ENCODE assay signal across 25 mouse cellular contexts in the genomic region with DNA sequence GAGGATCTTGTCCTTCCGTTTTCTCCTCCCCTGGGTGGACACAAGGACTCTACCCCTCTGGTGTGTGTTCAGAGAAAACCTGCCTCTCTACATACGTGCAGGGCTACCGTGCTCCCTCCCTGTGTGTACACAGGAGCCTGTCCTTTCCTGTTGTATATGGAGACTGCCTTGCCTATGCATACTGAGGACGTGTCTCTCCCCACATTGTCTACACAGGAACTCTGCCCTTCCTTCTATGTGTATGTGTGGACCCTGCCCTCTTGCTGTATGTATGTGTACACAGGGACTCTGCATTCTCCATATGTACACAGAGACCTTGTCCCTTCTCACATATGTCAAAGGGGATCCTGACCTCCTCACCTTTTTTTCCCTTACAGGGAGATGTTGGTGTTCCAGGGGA. TPM values are rescaled to one million over a fixed set of nuclear protein-coding genes. Genes with fewer than 3 reads are reported as not detected.
A peak's percentile ranks its signal among the peaks of the same experiment; 100 is the strongest.
DNase-seq lines count a peak whose midpoint lies in the region; ATAC-seq lines count a peak whose summit lies in the region.
"Had no signal": no experiment of that assay in that cellular context is flagged by ENCODE, and none has a peak within 500 bp of the region (broad histone marks: within the 10 kb centered on the region; RNA-seq: fewer than 3 reads in every experiment).

No protein-coding gene starts in this region.

- ATAC-seq in liver, embryonic 11.5 days (replicated peaks; ENCODE audit: low FRiP score) = peak; percentile 67; the same call in 1 of the 2 replicates
- peak; percentile 81 for ATAC-seq in liver, embryonic 13.5 days (ENCODE audit: low read depth)
- ATAC-seq in stomach, embryonic 15.5 days (ENCODE audit: insufficient read depth, low FRiP score, low read depth) = peak; percentile 71
- no peak for ATAC-seq in forebrain, embryonic 16.5 days
- ATAC-seq: CD4-positive, CD25-positive, alpha-beta regulatory T cell, adult 4 months; inflammation-experienced regulatory T-cells, adult 6 months had no signal

- WGBS in liver, embryonic 11.5 days = 64% methylated on average over 4 of the region's 4 CpGs
- 42% methylated on average over 4 of the region's 4 CpGs for WGBS in liver, embryonic 13.5 days (ENCODE audit: insufficient replicate concordance)
- WGBS in stomach, embryonic 15.5 days = 61% methylated on average over 4 of the region's 4 CpGs
- WGBS in forebrain, embryonic 16.5 days = 78% methylated on average over 4 of the region's 4 CpGs

- H3K4me3 ChIP-seq in liver, embryonic 11.5 days (ENCODE audit: low read depth, low read length) = no peak overlapping the region
- H3K4me3 ChIP-seq in liver, embryonic 13.5 days (replicated peaks) = no peak overlapping the region
- no peak overlapping the region for H3K4me3 ChIP-seq in stomach, embryonic 15.5 days (replicated peaks)
- no peak overlapping the region for H3K4me3 ChIP-seq in forebrain, embryonic 16.5 days (replicated peaks; ENCODE audit: low read length)
- H3K4me3 ChIP-seq: heart, adult 2 months; left cerebral cortex, adult 2 months; lung, embryonic 15.5 days; megakaryocyte, embryonic 14.5 days had no signal

- H3K9ac ChIP-seq in liver, embryonic 11.5 days (ENCODE audit: low read depth, low read length) = no peak overlapping the region
- no peak overlapping the region for H3K9ac ChIP-seq in liver, embryonic 13.5 days
- no peak overlapping the region for H3K9ac ChIP-seq in stomach, embryonic 15.5 days
- H3K9ac ChIP-seq in forebrain, embryonic 16.5 days (replicated peaks; ENCODE audit: low read depth, low read length) = no peak overlapping the region
- H3K9ac ChIP-seq: hindbrain, embryonic 14.5 days; lung, embryonic 15.5 days had no signal

- no peaks in the 10 kb centered on the region for H3K27me3 ChIP-seq in liver, embryonic 11.5 days (replicated peaks; ENCODE audit: control insufficient read depth, insufficient read depth, low read length)
- H3K27me3 ChIP-seq in liver, embryonic 13.5 days = no peaks in the 10 kb centered on the region
- H3K27me3 ChIP-seq in stomach, embryonic 15.5 days (replicated peaks) = no peaks in the 10 kb centered on the region
- no peaks in the 10 kb centered on the region for H3K27me3 ChIP-seq in forebrain, embryonic 16.5 days (replicated peaks; ENCODE audit: control insufficient read depth, insufficient read depth, low read length)
- H3K27me3 ChIP-seq: lung, embryonic 15.5 days had no signal

- no peaks in the 10 kb centered on the region for H3K36me3 ChIP-seq in liver, embryonic 11.5 days (ENCODE audit: control insufficient read depth, insufficient read depth, low read length)
- no peaks in the 10 kb centered on the region for H3K36me3 ChIP-seq in liver, embryonic 13.5 days
- no peaks in the 10 kb centered on the region for H3K36me3 ChIP-seq in stomach, embryonic 15.5 days
- no peaks in the 10 kb centered on the region for H3K36me3 ChIP-seq in forebrain, embryonic 16.5 days (ENCODE audit: control insufficient read depth, insufficient read depth)
- H3K36me3 ChIP-seq: lung, embryonic 15.5 days had no signal

- H3K9me3 ChIP-seq in liver, embryonic 11.5 days (ENCODE audit: control insufficient read depth, low read length) = no peaks in the 10 kb centered on the region
- H3K9me3 ChIP-seq in liver, embryonic 13.5 days (replicated peaks) = no peaks in the 10 kb centered on the region
- no peaks in the 10 kb centered on the region for H3K9me3 ChIP-seq in stomach, embryonic 15.5 days
- H3K9me3 ChIP-seq in forebrain, embryonic 16.5 days (ENCODE audit: control insufficient read depth, low read length) = no peaks in the 10 kb centered on the region
- H3K9me3 ChIP-seq: lung, embryonic 15.5 days; megakaryocyte, embryonic 14.5 days had no signal

- no peak overlapping the region for H3K27ac ChIP-seq in liver, embryonic 11.5 days (ENCODE audit: low read depth, low read length)
- peak overlapping the region; percentile 51; the same call in 1 of the 2 replicates for H3K27ac ChIP-seq in liver, embryonic 13.5 days
- no peak overlapping the region for H3K27ac ChIP-seq in stomach, embryonic 15.5 days
- no peak overlapping the region for H3K27ac ChIP-seq in forebrain, embryonic 16.5 days (ENCODE audit: low read length)
- H3K27ac ChIP-seq: heart, adult 2 months; hindbrain, embryonic 14.5 days; left cerebral cortex, adult 2 months; lung, embryonic 15.5 days had no signal

- no peak for DNase-seq in liver, embryonic 11.5 days (ENCODE audit: low spot score)
- no peak for DNase-seq in liver
- no peak for DNase-seq in liver, embryonic 13.5 days
- no peak for DNase-seq in urinary bladder, adult 18-20 months (ENCODE audit: low spot score in 2 of 2)
- DNase-seq in layer of hippocampus, postnatal 10 days (ENCODE audit: low spot score in 2 of 2) = no peak
- DNase-seq: adrenal gland, postnatal 14 days; cerebellum, adult 9-10 months; gastrocnemius, postnatal 36 days; heart, adult 2 months; kidney, postnatal 36 days; layer of hippocampus, adult 9-11 months; left cerebral cortex, postnatal 4 days; lung, postnatal 36 days; midbrain, embryonic 14.5 days; thymus, postnatal 25 days had no signal

- no peak overlapping the region for H3K4me2 ChIP-seq in liver, embryonic 11.5 days
- no peak overlapping the region for H3K4me2 ChIP-seq in liver, embryonic 13.5 days
- no peak overlapping the region for H3K4me2 ChIP-seq in stomach, embryonic 15.5 days
- no peak overlapping the region for H3K4me2 ChIP-seq in forebrain, embryonic 16.5 days (ENCODE audit: low read length)
- H3K4me2 ChIP-seq: hindbrain, embryonic 14.5 days; lung, embryonic 15.5 days had no signal

- H3K4me1 ChIP-seq in liver, embryonic 11.5 days (replicated peaks; ENCODE audit: control insufficient read depth, insufficient read depth, low read length) = no peaks in the 10 kb centered on the region
- H3K4me1 ChIP-seq in liver, embryonic 13.5 days (replicated peaks) = no peaks in the 10 kb centered on the region
- no peaks in the 10 kb centered on the region for H3K4me1 ChIP-seq in stomach, embryonic 15.5 days
- no peaks in the 10 kb centered on the region for H3K4me1 ChIP-seq in forebrain, embryonic 16.5 days (replicated peaks; ENCODE audit: control insufficient read depth, insufficient read depth, low read length)
- H3K4me1 ChIP-seq: lung, embryonic 15.5 days had no signal

RNA-seq across cellular contexts. Expression of gene Col9a3, which starts 12.7 kb away (rescaled TPM):
- polyA plus RNA-seq in liver, embryonic 11.5 days (2014; fragmentation: Nextera tagmentation; extraction: Ambion mirVana) = 2.6 and 3.4 TPM in 2 replicates
- polyA plus RNA-seq in liver, embryonic 13.5 days (2015; fragmentation: Nextera tagmentation; extraction: Ambion mirVana) = 1.5 and 2.1 TPM in 2 replicates
- polyA plus RNA-seq in stomach, embryonic 15.5 days (2015; fragmentation: Nextera tagmentation; extraction: Ambion mirVana) = 9.3 and 15.2 TPM in 2 replicates
- polyA plus RNA-seq in forebrain, embryonic 16.5 days (2015; fragmentation: Nextera tagmentation; extraction: Ambion mirVana) = 50.8 and 51.5 TPM in 2 replicates
- 10 to 100 TPM; 26.4 to 39.4 TPM for total RNA-seq in layer of hippocampus, postnatal 10 days (2021)

RNA-seq across cellular contexts. Expression of gene Ogfr, which starts 21.2 kb away (rescaled TPM):
- 50.7 and 53.4 TPM in 2 replicates for polyA plus RNA-seq in liver, embryonic 11.5 days (2014; fragmentation: Nextera tagmentation; extraction: Ambion mirVana)
- 23.5 and 24.9 TPM in 2 replicates for polyA plus RNA-seq in liver, embryonic 13.5 days (2015; fragmentation: Nextera tagmentation; extraction: Ambion mirVana)
- polyA plus RNA-seq in stomach, embryonic 15.5 days (2015; fragmentation: Nextera tagmentation; extraction: Ambion mirVana) = 45.2 and 48.1 TPM in 2 replicates
- 81.8 and 85.5 TPM in 2 replicates for polyA plus RNA-seq in forebrain, embryonic 16.5 days (2015; fragmentation: Nextera tagmentation; extraction: Ambion mirVana)
- 10 to 100 TPM; 74.6 to 76.7 TPM for total RNA-seq in layer of hippocampus, postnatal 10 days (2021)

RNA-seq across cellular contexts. Expression of gene Mrgbp, which starts 29.2 kb away (rescaled TPM):
- polyA plus RNA-seq in liver, embryonic 11.5 days (2014; fragmentation: Nextera tagmentation; extraction: Ambion mirVana) = 23.2 and 26.2 TPM in 2 replicates
- 10.9 and 12.5 TPM in 2 replicates for polyA plus RNA-seq in liver, embryonic 13.5 days (2015; fragmentation: Nextera tagmentation; extraction: Ambion mirVana)
- polyA plus RNA-seq in stomach, embryonic 15.5 days (2015; fragmentation: Nextera tagmentation; extraction: Ambion mirVana) = 25.5 and 25.6 TPM in 2 replicates
- polyA plus RNA-seq in forebrain, embryonic 16.5 days (2015; fragmentation: Nextera tagmentation; extraction: Ambion mirVana) = 49.3 and 50.6 TPM in 2 replicates
- 10 to 100 TPM; 21.1 to 27.7 TPM for total RNA-seq in layer of hippocampus, postnatal 10 days (2021)

RNA-seq across cellular contexts. Expression of gene Tcfl5, which starts 32.2 kb away (rescaled TPM):
- 0.15 and 0.29 TPM in 2 replicates for polyA plus RNA-seq in liver, embryonic 11.5 days (2014; fragmentation: Nextera tagmentation; extraction: Ambion mirVana)
- not detected in 2 replicates for polyA plus RNA-seq in liver, embryonic 13.5 days (2015; fragmentation: Nextera tagmentation; extraction: Ambion mirVana)
- polyA plus RNA-seq in stomach, embryonic 15.5 days (2015; fragmentation: Nextera tagmentation; extraction: Ambion mirVana) = 0.12 and 0.21 TPM in 2 replicates
- 0.15 and 0.28 TPM in 2 replicates for polyA plus RNA-seq in forebrain, embryonic 16.5 days (2015; fragmentation: Nextera tagmentation; extraction: Ambion mirVana)
- total RNA-seq in layer of hippocampus, postnatal 10 days (2021) = 1 to 10 TPM; 3.4 to 3.9 TPM
- total RNA-seq: adrenal gland, postnatal 14 days; gastrocnemius, postnatal 36 days; heart, adult 2 months had no signal
- polyA plus RNA-seq: heart, embryonic 14.5 days; small intestine, adult 2 months had no signal
